Mouse (Mus musculus): Measurements from ENCODE around the gene Lfng. TPM values are rescaled to one million over a fixed set of nuclear protein-coding genes. Genes with fewer than 3 reads are reported as not detected.

The Lfng gene
- polyA plus RNA-seq, 1 experiment = not detected

GRCm38 (mm10) chr5:140639312-140639711 is 32.2 kb downstream of the Lfng start:
- no peak for TF ChIP-seq POLR2A (IDR thresholded peaks at IDR 0.05; ENCODE audit: insufficient read depth, low read depth, low read length)
- TF ChIP-seq CTCF (IDR thresholded peaks at IDR 0.05; ENCODE audit: insufficient read depth, low read depth, low read length) = no peak
- peaks cover 72% of the 10 kb centered on the region for H3K4me1 ChIP-seq (ENCODE audit: control insufficient read depth, insufficient read depth, low read length)
- no peak overlapping the region for H3K27ac ChIP-seq (ENCODE audit: insufficient read depth, low read depth, low read length)
- no peak overlapping the region for H3K4me3 ChIP-seq (ENCODE audit: insufficient read depth, low read depth, low read length)
- WGBS = 81% methylated on average over 4 of the region's 4 CpGs

- WGBS = 47% methylated on average over 14 of the region's 14 CpGs
- Histone ChIP-seq H3K4me3 (ENCODE audit: insufficient read depth, low read depth, low read length) (no peak overlapping the region), H3K4me1 (ENCODE audit: control insufficient read depth, insufficient read depth, low read length) (peaks cover 76% of the 10 kb centered on the region), H3K27ac (ENCODE audit: insufficient read depth, low read depth, low read length) (no peak overlapping the region)
- TF ChIP-seq CTCF (IDR thresholded peaks at IDR 0.05; ENCODE audit: insufficient read depth, low read depth, low read length) (no peak), POLR2A (IDR thresholded peaks at IDR 0.05; ENCODE audit: insufficient read depth, low read depth, low read length) (no peak)
These were observed 32.8 kb downstream of the Lfng start for GRCm38 (mm10) chr5:140639871-140640270.

- Histone ChIP-seq H3K4me1 (ENCODE audit: control insufficient read depth, insufficient read depth, low read length) (peaks cover 76% of the 10 kb centered on the region), H3K4me3 (ENCODE audit: insufficient read depth, low read depth, low read length) (no peak overlapping the region), H3K27ac (ENCODE audit: insufficient read depth, low read depth, low read length) (no peak overlapping the region)
- TF ChIP-seq POLR2A (IDR thresholded peaks at IDR 0.05; ENCODE audit: insufficient read depth, low read depth, low read length) (no peak), CTCF (IDR thresholded peaks at IDR 0.05; ENCODE audit: insufficient read depth, low read depth, low read length) (no peak)
- WGBS = 57% methylated on average over 2 of the region's 2 CpGs
These were observed 33.7 kb downstream of the Lfng start for GRCm38 (mm10) chr5:140640812-140641211.

DNA sequence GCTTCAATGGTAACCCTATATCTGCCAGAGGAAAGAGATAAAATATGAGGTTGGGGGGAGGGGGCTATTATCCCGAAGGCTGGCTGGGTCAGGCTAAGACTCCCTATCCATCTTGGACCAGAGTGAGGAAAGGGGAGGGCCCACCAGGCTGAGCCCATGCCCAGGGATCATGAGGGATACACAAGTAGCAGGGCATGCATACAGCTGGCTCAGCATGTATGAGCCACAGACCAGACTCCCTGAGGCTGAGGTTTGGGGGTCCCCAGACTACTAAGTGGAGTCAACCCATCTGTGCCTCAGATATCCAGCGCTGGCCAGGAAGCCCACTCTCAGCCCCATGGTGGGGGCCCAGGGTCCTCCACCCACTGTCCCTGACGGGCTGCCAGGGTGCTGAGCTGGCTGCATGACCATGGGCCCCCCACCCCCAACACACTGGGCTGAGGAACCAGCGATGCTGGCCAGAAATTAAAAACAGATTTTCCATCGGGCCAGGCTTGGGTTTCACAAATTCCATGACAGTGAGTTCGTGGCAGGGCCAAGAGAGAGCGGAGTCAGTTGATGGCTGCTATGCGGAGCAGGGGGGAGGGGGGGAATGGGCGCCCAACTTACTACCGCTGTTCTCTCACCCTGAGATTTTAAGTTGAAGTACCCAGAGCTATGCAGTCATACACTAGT is 34.3 kb downstream of the Lfng start:
- 31% methylated on average over 10 of the region's 10 CpGs for WGBS
- no peak overlapping the region for H3K4me3 ChIP-seq (ENCODE audit: insufficient read depth, low read depth, low read length)
- TF ChIP-seq POLR2A (IDR thresholded peaks at IDR 0.05; ENCODE audit: insufficient read depth, low read depth, low read length) (no peak), CTCF (IDR thresholded peaks at IDR 0.05; ENCODE audit: insufficient read depth, low read depth, low read length) (no peak)
- H3K27ac ChIP-seq (ENCODE audit: insufficient read depth, low read depth, low read length) = no peak overlapping the region
- H3K4me1 ChIP-seq (ENCODE audit: control insufficient read depth, insufficient read depth, low read length) = peaks cover 79% of the 10 kb centered on the region

- 19% methylated on average over 3 of the region's 3 CpGs for WGBS
- no peak overlapping the region for H3K27ac ChIP-seq (ENCODE audit: insufficient read depth, low read depth, low read length)
- peaks cover 75% of the 10 kb centered on the region for H3K4me1 ChIP-seq (ENCODE audit: control insufficient read depth, insufficient read depth, low read length)
- no peak for TF ChIP-seq POLR2A (IDR thresholded peaks at IDR 0.05; ENCODE audit: insufficient read depth, low read depth, low read length)
- no peak for TF ChIP-seq CTCF (IDR thresholded peaks at IDR 0.05; ENCODE audit: insufficient read depth, low read depth, low read length)
- no peak overlapping the region for H3K4me3 ChIP-seq (ENCODE audit: insufficient read depth, low read depth, low read length)
These were observed 35.0 kb downstream of the Lfng start for GRCm38 (mm10) chr5:140642076-140642475.

DNA sequence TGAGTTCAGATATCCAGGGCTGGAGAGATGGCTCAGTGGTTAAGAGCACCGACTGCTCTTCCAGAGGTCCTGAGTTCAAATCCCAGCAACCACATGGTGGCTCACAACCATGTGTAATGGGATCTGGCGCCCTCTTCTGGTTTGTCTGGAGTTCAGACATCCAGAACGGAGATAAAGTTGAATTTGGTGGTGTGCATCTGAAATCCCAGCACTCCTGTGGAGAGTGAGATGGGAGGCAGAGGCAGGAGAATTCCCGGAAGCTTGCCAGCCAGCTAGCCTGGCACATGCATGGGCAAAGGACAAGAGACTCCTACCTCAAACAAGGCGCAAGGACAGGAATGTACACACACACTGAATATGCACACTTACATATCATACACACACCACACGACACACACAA is 37.1 kb downstream of the Lfng start:
- Histone ChIP-seq H3K27ac (ENCODE audit: insufficient read depth, low read depth, low read length) (no peak overlapping the region), H3K4me3 (ENCODE audit: insufficient read depth, low read depth, low read length) (no peak overlapping the region), H3K4me1 (ENCODE audit: control insufficient read depth, insufficient read depth, low read length) (peaks cover 73% of the 10 kb centered on the region)
- no peak for TF ChIP-seq POLR2A (IDR thresholded peaks at IDR 0.05; ENCODE audit: insufficient read depth, low read depth, low read length)
- no peak for TF ChIP-seq CTCF (IDR thresholded peaks at IDR 0.05; ENCODE audit: insufficient read depth, low read depth, low read length)
- 77% methylated on average over 6 of the region's 6 CpGs for WGBS

DNA sequence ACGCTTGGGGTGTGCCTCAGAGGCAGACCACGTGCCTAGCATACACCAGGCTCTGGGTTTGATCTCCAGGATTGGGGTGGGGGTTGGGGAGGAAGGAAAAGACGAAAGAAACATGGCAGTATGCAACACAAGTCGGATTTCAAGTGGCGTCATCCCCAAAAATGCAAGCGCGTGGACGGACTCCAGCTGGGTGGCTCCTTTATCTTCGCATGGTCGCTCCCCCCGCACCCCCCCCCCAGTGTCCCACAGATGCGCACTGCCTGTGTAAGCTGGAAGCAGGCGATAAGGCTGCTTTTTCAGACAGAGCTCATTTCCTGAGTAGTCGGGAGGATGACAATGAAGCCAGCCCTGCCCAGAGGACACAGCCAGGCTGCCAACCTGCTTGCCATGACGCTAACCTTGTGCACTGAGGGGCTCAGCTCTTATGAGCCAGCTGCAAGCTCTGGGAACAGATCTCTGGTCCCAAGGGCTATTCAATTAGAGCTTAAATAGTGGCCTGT is 37.6 kb downstream of the Lfng start:
- Histone ChIP-seq H3K4me3 (ENCODE audit: insufficient read depth, low read depth, low read length) (peak overlapping the region; percentile 18), H3K27ac (ENCODE audit: insufficient read depth, low read depth, low read length) (peak overlapping the region; percentile 43), H3K4me1 (ENCODE audit: control insufficient read depth, insufficient read depth, low read length) (peaks cover 73% of the 10 kb centered on the region)
- 28% methylated on average over 15 of the region's 15 CpGs for WGBS
- TF ChIP-seq CTCF (IDR thresholded peaks at IDR 0.05; ENCODE audit: insufficient read depth, low read depth, low read length) (no peak), POLR2A (IDR thresholded peaks at IDR 0.05; ENCODE audit: insufficient read depth, low read depth, low read length) (no peak)

GRCm38 (mm10) chr5:140645454-140645853 is 38.3 kb downstream of the Lfng start:
- no peak for TF ChIP-seq POLR2A (IDR thresholded peaks at IDR 0.05; ENCODE audit: insufficient read depth, low read depth, low read length)
- TF ChIP-seq CTCF (IDR thresholded peaks at IDR 0.05; ENCODE audit: insufficient read depth, low read depth, low read length) = no peak
- peaks cover 71% of the 10 kb centered on the region for H3K4me1 ChIP-seq (ENCODE audit: control insufficient read depth, insufficient read depth, low read length)
- peak overlapping the region; percentile 43; the same call in 1 of the 2 replicates for H3K27ac ChIP-seq (ENCODE audit: insufficient read depth, low read depth, low read length)
- WGBS = 41% methylated on average over 4 of the region's 4 CpGs
- H3K4me3 ChIP-seq (ENCODE audit: insufficient read depth, low read depth, low read length) = peak overlapping the region; percentile 18

DNA sequence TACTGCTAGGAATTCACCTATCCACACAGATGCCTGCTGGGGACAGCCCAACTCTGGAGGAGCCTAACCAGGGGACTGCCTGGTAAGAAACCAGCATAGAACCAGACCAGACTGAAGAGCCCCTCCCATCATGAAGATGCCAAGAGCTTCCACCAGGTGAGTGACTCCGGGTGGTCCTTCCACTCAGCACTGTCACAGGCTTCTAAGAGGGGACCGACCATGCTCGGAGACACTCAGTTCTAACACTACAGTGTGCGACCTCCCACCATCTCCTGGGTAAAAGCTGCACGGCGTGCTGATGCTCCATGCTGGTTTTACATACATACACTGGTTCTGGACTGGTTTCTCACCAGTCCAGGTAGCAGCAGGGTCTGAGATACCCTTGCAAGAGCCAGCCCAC is 39.1 kb downstream of the Lfng start:
- Histone ChIP-seq H3K4me1 (ENCODE audit: control insufficient read depth, insufficient read depth, low read length) (peaks cover 64% of the 10 kb centered on the region), H3K27ac (ENCODE audit: insufficient read depth, low read depth, low read length) (peak overlapping the region; percentile 97)
- TF ChIP-seq CTCF (IDR thresholded peaks at IDR 0.05; ENCODE audit: insufficient read depth, low read depth, low read length) (no peak), POLR2A (IDR thresholded peaks at IDR 0.05; ENCODE audit: insufficient read depth, low read depth, low read length) (no peak)

More for the DNA sequence above, 39.1 kb downstream of the Lfng start:
- WGBS = 22% methylated on average over 6 of the region's 6 CpGs
- peak overlapping the region; percentile 96 for H3K4me3 ChIP-seq (ENCODE audit: insufficient read depth, low read depth, low read length)
